Mouse (Mus musculus): ENCODE results near the gene Gm9803. TPM values are rescaled to one million over a fixed set of nuclear protein-coding genes. Genes with fewer than 3 reads are reported as not detected.
"Not testable (repeated sequence)": the region's sequence is repeated elsewhere in the genome, so short reads cannot be mapped to it uniquely, and the experiment has no call there.

Gene Gm9803
- 13.2 and 20.4 TPM in 2 replicates for polyA plus RNA-seq (2014; fragmentation: Nextera tagmentation; extraction: Ambion mirVana)

- DNase-seq (ENCODE audit: low spot score) = not testable (repeated sequence)
- 94% methylated on average over 9 of the region's 10 CpGs for WGBS
These were observed at the start of gene Gm9803 for GRCm38 (mm10) chr10:43523931-43524330. Gene Gm9803 (plus strand): TSS chr10:43524084.

GRCm38 (mm10) chr10:43475376-43475775, 48.5 kb upstream of the Gm9803 start:
- ATAC-seq (ENCODE audit: low read depth) = no peak
- H3K36me3 ChIP-seq (ENCODE audit: control insufficient read depth, insufficient read depth, low read length) = no peaks in the 10 kb centered on the region
- DNase-seq (ENCODE audit: low spot score) = no peak
- no peak overlapping the region for H3K4me2 ChIP-seq (ENCODE audit: low read depth, low read length)
- H3K4me3 ChIP-seq (ENCODE audit: low read depth, low read length) = no peak overlapping the region
- H3K9me3 ChIP-seq (ENCODE audit: control insufficient read depth, low read length) = no peaks in the 10 kb centered on the region
- H3K27ac ChIP-seq (replicated peaks; ENCODE audit: low read depth, low read length) = no peak overlapping the region
- peaks cover 8% of the 10 kb centered on the region; the same call in 1 of the 2 replicates for H3K4me1 ChIP-seq (ENCODE audit: control insufficient read depth, insufficient read depth, low read length)
- no peaks in the 10 kb centered on the region for H3K27me3 ChIP-seq (replicated peaks; ENCODE audit: control insufficient read depth, insufficient read depth, low read length)
- WGBS = 51% methylated on average over 4 of the region's 4 CpGs
- no peak overlapping the region for H3K9ac ChIP-seq (ENCODE audit: low read depth, low read length)

More at GRCm38 (mm10) chr10:43523931-43524330, at the start of gene Gm9803:
- H3K27ac ChIP-seq (replicated peaks; ENCODE audit: low read depth, low read length); H3K9me3 ChIP-seq (ENCODE audit: control insufficient read depth, low read length); H3K27me3 ChIP-seq (replicated peaks; ENCODE audit: control insufficient read depth, insufficient read depth, low read length); H3K4me3 ChIP-seq (ENCODE audit: low read depth, low read length); ATAC-seq (ENCODE audit: low read depth); H3K4me2 ChIP-seq (ENCODE audit: low read depth, low read length); H3K9ac ChIP-seq (ENCODE audit: low read depth, low read length); H3K4me1 ChIP-seq (ENCODE audit: control insufficient read depth, insufficient read depth, low read length): not testable (repeated sequence)
- peaks cover 29% of the 10 kb centered on the region for H3K36me3 ChIP-seq (ENCODE audit: control insufficient read depth, insufficient read depth, low read length)

GRCm38 (mm10) chr10:43477459-43477858, 46.4 kb upstream of the Gm9803 start:
- no peak overlapping the region for H3K27ac ChIP-seq (replicated peaks; ENCODE audit: low read depth, low read length)

GRCm38 (mm10) chr10:43477865-43478681, 45.8 kb upstream of the Gm9803 start:
- Histone ChIP-seq H3K4me3 (ENCODE audit: low read depth, low read length) (peak overlapping the region; percentile 70), H3K9ac (ENCODE audit: low read depth, low read length) (peak overlapping the region; percentile 90), H3K36me3 (ENCODE audit: control insufficient read depth, insufficient read depth, low read length) (no peaks in the 10 kb centered on the region), H3K9me3 (ENCODE audit: control insufficient read depth, low read length) (no peaks in the 10 kb centered on the region), H3K27me3 (replicated peaks; ENCODE audit: control insufficient read depth, insufficient read depth, low read length) (no peaks in the 10 kb centered on the region), H3K27ac (replicated peaks; ENCODE audit: low read depth, low read length) (peak overlapping the region; percentile 98), H3K4me1 (ENCODE audit: control insufficient read depth, insufficient read depth, low read length) (peaks cover 20% of the 10 kb centered on the region), H3K4me2 (ENCODE audit: low read depth, low read length) (peak overlapping the region; percentile 83)
- peak; percentile 75 for DNase-seq (ENCODE audit: low spot score)
- WGBS = under 1% methylated on average over 35 of the region's 42 CpGs
- peak; percentile 20 for ATAC-seq (ENCODE audit: low read depth)

More at GRCm38 (mm10) chr10:43477459-43477858, 46.4 kb upstream of the Gm9803 start:
- Histone ChIP-seq H3K4me2 (ENCODE audit: low read depth, low read length) (peak overlapping the region; percentile 83), H3K4me3 (ENCODE audit: low read depth, low read length) (peak overlapping the region; percentile 70), H3K9me3 (ENCODE audit: control insufficient read depth, low read length) (no peaks in the 10 kb centered on the region), H3K4me1 (ENCODE audit: control insufficient read depth, insufficient read depth, low read length) (peaks cover 17% of the 10 kb centered on the region), H3K36me3 (ENCODE audit: control insufficient read depth, insufficient read depth, low read length) (no peaks in the 10 kb centered on the region), H3K27me3 (replicated peaks; ENCODE audit: control insufficient read depth, insufficient read depth, low read length) (no peaks in the 10 kb centered on the region), H3K9ac (ENCODE audit: low read depth, low read length) (peak overlapping the region; percentile 90)
- DNase-seq (ENCODE audit: low spot score) (peak; percentile 26), ATAC-seq (ENCODE audit: low read depth) (no peak)
- WGBS = 11% methylated on average over 9 of the region's 9 CpGs

- Histone ChIP-seq H3K36me3 (ENCODE audit: control insufficient read depth, insufficient read depth, low read length) (no peaks in the 10 kb centered on the region), H3K4me1 (ENCODE audit: control insufficient read depth, insufficient read depth, low read length) (peaks cover 27% of the 10 kb centered on the region), H3K4me3 (ENCODE audit: low read depth, low read length) (peak within 1 kb of the TSS; percentile 70), H3K27ac (replicated peaks; ENCODE audit: low read depth, low read length) (peak within 1 kb of the TSS; percentile 98), H3K27me3 (replicated peaks; ENCODE audit: control insufficient read depth, insufficient read depth, low read length) (no peaks in the 10 kb centered on the region), H3K4me2 (ENCODE audit: low read depth, low read length) (peak within 1 kb of the TSS; percentile 83), H3K9ac (ENCODE audit: low read depth, low read length) (peak within 1 kb of the TSS; percentile 90), H3K9me3 (ENCODE audit: control insufficient read depth, low read length) (no peaks in the 10 kb centered on the region)
- ATAC-seq (ENCODE audit: low read depth) = peak; percentile 67
- peak; percentile 79 for DNase-seq (ENCODE audit: low spot score)
- WGBS = 0% methylated on average over 4 of the region's 101 CpGs
These were observed 45.0 kb upstream of the Gm9803 start, which contains the start of gene Bend3 for GRCm38 (mm10) chr10:43478751-43479435. Gene Bend3 (plus strand): TSS chr10:43478831.

- Histone ChIP-seq H3K4me1 (ENCODE audit: control insufficient read depth, insufficient read depth, low read length) (peaks cover 27% of the 10 kb centered on the region), H3K4me2 (ENCODE audit: low read depth, low read length) (peak overlapping the region; percentile 83), H3K27ac (replicated peaks; ENCODE audit: low read depth, low read length) (peak overlapping the region; percentile 98), H3K36me3 (ENCODE audit: control insufficient read depth, insufficient read depth, low read length) (no peaks in the 10 kb centered on the region), H3K27me3 (replicated peaks; ENCODE audit: control insufficient read depth, insufficient read depth, low read length) (no peaks in the 10 kb centered on the region), H3K9me3 (ENCODE audit: control insufficient read depth, low read length) (no peaks in the 10 kb centered on the region), H3K4me3 (ENCODE audit: low read depth, low read length) (peak overlapping the region; percentile 70), H3K9ac (ENCODE audit: low read depth, low read length) (peak overlapping the region; percentile 90)
- 2% methylated on average over 23 of the region's 103 CpGs for WGBS
- ATAC-seq (ENCODE audit: low read depth) (peak; percentile 89), DNase-seq (ENCODE audit: low spot score) (peak; percentile 93)
These were observed 44.3 kb upstream of the Gm9803 start for GRCm38 (mm10) chr10:43479436-43480157.

GRCm38 (mm10) chr10:43480227-43480849, 43.5 kb upstream of the Gm9803 start:
- DNase-seq (ENCODE audit: low spot score) = no peak
- H3K27ac ChIP-seq (replicated peaks; ENCODE audit: low read depth, low read length) = peak overlapping the region; percentile 98
- WGBS = 4% methylated on average over 13 of the region's 13 CpGs
- no peak for ATAC-seq (ENCODE audit: low read depth)
- peaks cover 27% of the 10 kb centered on the region for H3K4me1 ChIP-seq (ENCODE audit: control insufficient read depth, insufficient read depth, low read length)
- H3K9me3 ChIP-seq (ENCODE audit: control insufficient read depth, low read length) = no peaks in the 10 kb centered on the region
- H3K4me3 ChIP-seq (ENCODE audit: low read depth, low read length) = peak overlapping the region; percentile 70
- H3K4me2 ChIP-seq (ENCODE audit: low read depth, low read length) = peak overlapping the region; percentile 83
- peak overlapping the region; percentile 90 for H3K9ac ChIP-seq (ENCODE audit: low read depth, low read length)
- no peaks in the 10 kb centered on the region for H3K27me3 ChIP-seq (replicated peaks; ENCODE audit: control insufficient read depth, insufficient read depth, low read length)
- no peaks in the 10 kb centered on the region for H3K36me3 ChIP-seq (ENCODE audit: control insufficient read depth, insufficient read depth, low read length)

GRCm38 (mm10) chr10:43481179-43481578, 42.7 kb upstream of the Gm9803 start:
- no peaks in the 10 kb centered on the region for H3K36me3 ChIP-seq (ENCODE audit: control insufficient read depth, insufficient read depth, low read length)
- DNase-seq (ENCODE audit: low spot score) (no peak), ATAC-seq (ENCODE audit: low read depth) (no peak)
- H3K27me3 ChIP-seq (replicated peaks; ENCODE audit: control insufficient read depth, insufficient read depth, low read length) = no peaks in the 10 kb centered on the region
- peaks cover 27% of the 10 kb centered on the region for H3K4me1 ChIP-seq (ENCODE audit: control insufficient read depth, insufficient read depth, low read length)
- peak overlapping the region; percentile 83; the same call in 1 of the 2 replicates for H3K4me2 ChIP-seq (ENCODE audit: low read depth, low read length)
- no peak overlapping the region for H3K4me3 ChIP-seq (ENCODE audit: low read depth, low read length)
- WGBS = 35% methylated on average over 4 of the region's 4 CpGs
- no peaks in the 10 kb centered on the region for H3K9me3 ChIP-seq (ENCODE audit: control insufficient read depth, low read length)
- no peak overlapping the region for H3K9ac ChIP-seq (ENCODE audit: low read depth, low read length)
- no peak overlapping the region for H3K27ac ChIP-seq (replicated peaks; ENCODE audit: low read depth, low read length)

Data from embryonic facial prominence, embryonic 14.5 days (tissue).